Mouse (Mus musculus) MEL (cell line): ENCODE measurements around the gene Gdap1l1. TPM values are rescaled to one million over a fixed set of nuclear protein-coding genes. Genes with fewer than 3 reads are reported as not detected.

ENCODE experiments used
- DNase-seq: peaks from one replicate; pipeline ENCODE4 v3.0.0; 2011; ENCODE audit warnings: low read depth, low spot score
- H3K27ac ChIP-seq: 2 replicates; pipeline ENCODE4 v1.5.1; 2012; ENCODE audit warnings: low read depth, mild to moderate bottlenecking, control low read depth, low read length, moderate library complexity; ENCODE audit not compliant: control insufficient read depth
- H3K27me3 ChIP-seq, 2 experiments: fragments of 150-350 bp in 1 of 2; sonication (generic) in 1 of 2; 2 replicates each; pipeline ENCODE4 v1.6.1; 2012; ENCODE audit warnings: low read length in 2 of 2, mild to moderate bottlenecking in 2 of 2, improper control_type of control experiment in 1 of 2, moderate library complexity in 1 of 2; ENCODE audit not compliant: insufficient read depth in 2 of 2, control insufficient read depth in 1 of 2
- H3K36me3 ChIP-seq, 2 experiments: 2 replicates each; pipeline ENCODE4 v1.6.1; 2012 to 2014; ENCODE audit warnings: low read length in 2 of 2, improper control_type of control experiment in 1 of 2, inconsistent platforms in 1 of 2, mild to moderate bottlenecking in 1 of 2; ENCODE audit not compliant: insufficient read depth in 2 of 2, control insufficient read depth in 1 of 2
- H3K4me1 ChIP-seq, 2 experiments: fragments of 150-350 bp in 1 of 2; sonication (generic) in 1 of 2; 2 replicates each; pipeline ENCODE4 v1.6.1; 2012; ENCODE audit warnings: low read length in 2 of 2, improper control_type of control experiment in 1 of 2, mild to moderate bottlenecking in 1 of 2; ENCODE audit not compliant: insufficient read depth in 2 of 2, control insufficient read depth in 1 of 2
- H3K4me3 ChIP-seq, 2 experiments: fragments of 150-350 bp in 1 of 2; sonication (generic) in 1 of 2; 2 replicates each; pipeline ENCODE4 v1.5.1; 2012; ENCODE audit warnings: low read depth in 2 of 2, low read length in 2 of 2, mild to moderate bottlenecking in 2 of 2, moderate library complexity in 2 of 2, control low read depth in 1 of 2, improper control_type of control experiment in 1 of 2; ENCODE audit not compliant: control insufficient read depth in 1 of 2, insufficient read depth in 1 of 2
- H3K79me2 ChIP-seq: 2 replicates; pipeline ENCODE4 v1.6.1; 2012; ENCODE audit warnings: mild to moderate bottlenecking, low read length, moderate library complexity; ENCODE audit not compliant: control insufficient read depth, poor library complexity, insufficient read depth
- H3K9ac ChIP-seq: 2 replicates; pipeline ENCODE4 v1.6.1; 2012; ENCODE audit warnings: low read depth, mild to moderate bottlenecking, control low read depth, low read length, moderate library complexity; ENCODE audit not compliant: control insufficient read depth, poor library complexity, severe bottlenecking
- H3K9me3 ChIP-seq: fragments of 150-350 bp; sonication (generic); replicated peaks from 2 replicates; pipeline ENCODE4 v1.6.1; 2012; ENCODE audit warnings: mild to moderate bottlenecking, low read length, improper control_type of control experiment, moderate library complexity; ENCODE audit not compliant: insufficient read depth
- BHLHE40 ChIP-seq: IDR thresholded peaks from 2 replicates; pipeline ENCODE4 v1.6.1; 2012; ENCODE audit warnings: low read depth, mild to moderate bottlenecking, inconsistent platforms, low read length, improper control_type of control experiment, borderline replicate concordance
- CHD1 ChIP-seq: IDR thresholded peaks from 2 replicates; pipeline ENCODE4 v1.6.1; 2012; ENCODE audit warnings: low read depth, mild to moderate bottlenecking, inconsistent platforms, low read length, improper control_type of control experiment
- CTCF ChIP-seq, 3 experiments: IDR thresholded peaks in 2 of 3; conservative IDR thresholded peaks in 1 of 3; 2 replicates each; pipeline ENCODE4 v1.5.1; 2011 to 2012; ENCODE audit warnings: low read length in 3 of 3, low read depth in 2 of 3, mild to moderate bottlenecking in 2 of 3, improper control_type of control experiment in 1 of 3, inconsistent platforms in 1 of 3, mixed read lengths in 1 of 3, moderate library complexity in 1 of 3; ENCODE audit not compliant: control insufficient read depth in 1 of 3, insufficient read depth in 1 of 3, poor library complexity in 1 of 3, severe bottlenecking in 1 of 3
- E2F4 ChIP-seq: IDR thresholded peaks from 2 replicates; pipeline ENCODE4 v1.6.1; 2011; ENCODE audit warnings: low read depth, low read length, improper control_type of control experiment, borderline replicate concordance
- MAZ ChIP-seq: IDR thresholded peaks from 2 replicates; pipeline ENCODE4 v1.6.1; 2012; ENCODE audit warnings: low read depth, mild to moderate bottlenecking, inconsistent platforms, low read length, improper control_type of control experiment
- MXI1 ChIP-seq: IDR thresholded peaks from 2 replicates; pipeline ENCODE4 v1.6.1; 2011; ENCODE audit warnings: mild to moderate bottlenecking, low read depth, low read length, improper control_type of control experiment
- POLR2AphosphoS5 ChIP-seq: IDR thresholded peaks from 2 replicates; pipeline ENCODE4 v1.6.1; 2012; ENCODE audit warnings: low read depth, borderline replicate concordance, mild to moderate bottlenecking, inconsistent platforms, low read length, moderate library complexity, mixed read lengths
- TCF12 ChIP-seq: IDR thresholded peaks from 2 replicates; pipeline ENCODE4 v1.6.1; 2014; ENCODE audit warnings: low read depth, mild to moderate bottlenecking, inconsistent platforms, low read length, improper control_type of control experiment, moderate library complexity
- UBTF ChIP-seq: IDR thresholded peaks from 2 replicates; pipeline ENCODE4 v1.6.1; 2012; ENCODE audit warnings: low read depth, mild to moderate bottlenecking, inconsistent platforms, low read length, improper control_type of control experiment, moderate library complexity, borderline replicate concordance; ENCODE audit not compliant: insufficient read depth
- USF1 ChIP-seq: IDR thresholded peaks from 2 replicates; pipeline ENCODE4 v1.6.1; 2014; ENCODE audit warnings: low read depth, mild to moderate bottlenecking, inconsistent platforms, low read length, improper control_type of control experiment, moderate library complexity
- USF2 ChIP-seq, 2 experiments: IDR thresholded peaks; 2 replicates each; pipeline ENCODE4 v1.6.1; 2011 to 2012; ENCODE audit warnings: improper control_type of control experiment in 2 of 2, low read length in 2 of 2, borderline replicate concordance in 1 of 2, inconsistent platforms in 1 of 2, low read depth in 1 of 2, mild to moderate bottlenecking in 1 of 2; ENCODE audit not compliant: insufficient read depth in 1 of 2
- ZC3H11A ChIP-seq: IDR thresholded peaks from 2 replicates; pipeline ENCODE4 v1.6.1; 2012; ENCODE audit warnings: low read depth, mild to moderate bottlenecking, inconsistent platforms, low read length, improper control_type of control experiment
- polyA plus RNA-seq, 2 experiments: library from polyadenylated mRNA; stranded (reverse) in 1 of 2; unstranded in 1 of 2; fragments of >175 nt in 1 of 2; fragments of >200 nt in 1 of 2; gene quantifications; 2 replicates each; pipeline versions ENCODE4 v1.2.1 to v1.2.4; 2012; ENCODE audit warnings: low replicate concordance in 2 of 2, low read depth in 1 of 2; ENCODE audit not compliant: insufficient read length in 2 of 2, insufficient read depth in 1 of 2, missing spikeins in 1 of 2
- total RNA-seq: library from RNA; depleted of rRNA; stranded (reverse); fragments of 300-350 nt; gene quantifications from 2 replicates; pipeline ENCODE4 v1.2.3, GENCODE M21; 2012

Gdap1l1 gene
- total and polyA plus RNA-seq, 3 experiments = not detected

GRCm38 (mm10) chr2:163420366-163420886 lies 17.9 kb upstream of the Gdap1l1 start:
- H3K4me1 ChIP-seq = peaks cover 6 to 13% of the 10 kb centered on the region in 2 experiments
- peak; percentile 50 for DNase-seq
- TF ChIP-seq USF1 (no peak), BHLHE40 (0 out of 2 replicates have a peak, but pooled peaks have one; percentile 18), ZC3H11A (no peak), UBTF (no peak), CHD1 (no peak), USF2 (IDR thresholded peaks at IDR 0.05; ENCODE audit: borderline replicate concordance in 1 of 2, insufficient read depth in 1 of 2, low read depth in 1 of 2, low read length in 2 of 2) (no peak), TCF12 (no peak), MXI1 (0 out of 2 replicates have a peak, but pooled peaks have one; percentile 23), MAZ (0 out of 2 replicates have a peak, but pooled peaks have one; percentile 5), E2F4 (no peak)
- TF ChIP-seq, all 39 proteins: peak for 3

GRCm38 (mm10) chr2:163422895-163423660 lies 15.2 kb upstream of the Gdap1l1 start:
- Histone ChIP-seq H3K9ac (no peak overlapping the region), H3K36me3 (peaks cover 0 to 11% of the 10 kb centered on the region in 2 experiments; a peak in 2 of 4 replicates), H3K4me1 (peaks cover 4 to 7% of the 10 kb centered on the region in 2 experiments; a peak in 3 of 4 replicates), H3K27me3 (no peaks in the 10 kb centered on the region), H3K79me2 (peaks cover 24% of the 10 kb centered on the region), H3K27ac (no peak overlapping the region), H3K9me3 (no peaks in the 10 kb centered on the region), H3K4me3 (no peak overlapping the region)
- DNase-seq = no peak
- TF ChIP-seq CTCF (IDR thresholded peaks at IDR 0.05 in 2 of 3, conservative IDR thresholded peaks at IDR 0.05 in 1 of 3; ENCODE audit: control insufficient read depth in 1 of 3, insufficient read depth in 1 of 3, low read depth in 2 of 3, low read length in 3 of 3, poor library complexity in 1 of 3, severe bottlenecking in 1 of 3) (peak in 1 of 3 experiments; percentile 0; a peak in 1 of 6 replicates), USF1 (0 out of 2 replicates have a peak, but pooled peaks have one; percentile 25), POLR2AphosphoS5 (no peak)

More at GRCm38 (mm10) chr2:163420366-163420886, 17.9 kb upstream of the Gdap1l1 start:
- Histone ChIP-seq H3K9me3 (no peaks in the 10 kb centered on the region), H3K79me2 (peaks cover 41% of the 10 kb centered on the region), H3K27me3 (no peaks in the 10 kb centered on the region), H3K36me3 (peaks cover 0 to 31% of the 10 kb centered on the region in 2 experiments; a peak in 3 of 4 replicates), H3K9ac (peak overlapping the region; percentile 85), H3K27ac (peak overlapping the region; percentile 63; the same call in 1 of the 2 replicates), H3K4me3 (peak overlapping the region; percentile 66 to 79)
